Comparison of ENCODE assay signal across 12 mouse cellular contexts in genomic region chr3:57288944-57289491, GRCm38 (mm10). TPM values are rescaled to one million over a fixed set of nuclear protein-coding genes. Genes with fewer than 3 reads are reported as not detected.
DNase-seq lines count a peak whose midpoint lies in the region; ATAC-seq and TF ChIP-seq lines count a peak whose summit lies in the region.
"Had no signal": no experiment of that assay in that cellular context is flagged by ENCODE, and none has a peak within 500 bp of the region (broad histone marks: within the 10 kb centered on the region; RNA-seq: fewer than 3 reads in every experiment).

No protein-coding gene starts in this region.

- no peak for DNase-seq in heart, adult 2 months
- DNase-seq in heart, postnatal 36 days: no peak
- peak; percentile 32 for DNase-seq in lung, embryonic 14.5 days
- no peak for DNase-seq in lung, adult 18-20 months
- no peak for DNase-seq in left cerebral cortex, postnatal 14 days (ENCODE audit: low spot score in 2 of 2)
- no peak for DNase-seq in thymus, postnatal 25 days
- DNase-seq: cerebellum, adult 9-10 months; retina, postnatal 1 day had no signal

- peak overlapping the region; percentile 44 for H3K9ac ChIP-seq in heart, adult 2 months (ENCODE audit: low read depth, low read length)
- H3K9ac ChIP-seq in lung, embryonic 14.5 days: no peak overlapping the region
- no peak overlapping the region for H3K9ac ChIP-seq in limb, embryonic 12.5 days (replicated peaks)

- H3K4me3 ChIP-seq in heart, adult 2 months: peak overlapping the region; percentile 9; the same call in 1 of the 2 replicates
- H3K4me3 ChIP-seq in lung, embryonic 14.5 days (ENCODE audit: low read depth, low read length): no peak overlapping the region
- no peak overlapping the region for H3K4me3 ChIP-seq in cortical plate, adult 2 months (ENCODE audit: insufficient read depth, low read length)
- H3K4me3 ChIP-seq in limb, embryonic 12.5 days (replicated peaks): no peak overlapping the region
- H3K4me3 ChIP-seq: erythroblast, embryonic 14.5 days; left cerebral cortex, adult 2 months had no signal

- peaks cover 9% of the 10 kb centered on the region for H3K4me1 ChIP-seq in heart, adult 2 months (ENCODE audit: control insufficient read depth, insufficient read depth, low read length)
- H3K4me1 ChIP-seq in lung, embryonic 14.5 days (ENCODE audit: insufficient read depth): no peaks in the 10 kb centered on the region; the same call in 1 of the 2 replicates
- no peaks in the 10 kb centered on the region for H3K4me1 ChIP-seq in cortical plate, adult 2 months (ENCODE audit: control insufficient read depth, insufficient read depth, low read length)
- peaks cover 8% of the 10 kb centered on the region for H3K4me1 ChIP-seq in limb, embryonic 12.5 days (replicated peaks)

- H3K4me2 ChIP-seq in lung, embryonic 14.5 days: no peak overlapping the region
- no peak overlapping the region for H3K4me2 ChIP-seq in limb, embryonic 12.5 days

- TF ChIP-seq EP300 in heart, adult 2 months (IDR thresholded peaks at IDR 0.05; ENCODE audit: insufficient read depth, low read depth, low read length): no peak

- ATAC-seq in lung, embryonic 14.5 days (ENCODE audit: insufficient read depth): no peak
- ATAC-seq in limb, embryonic 12.5 days (ENCODE audit: insufficient number of reproducible peaks, insufficient read depth, low FRiP score, low TSS enrichment, low read depth): no peak

- H3K9me3 ChIP-seq in lung, embryonic 14.5 days (ENCODE audit: low read depth, low read length): no peaks in the 10 kb centered on the region
- no peaks in the 10 kb centered on the region for H3K9me3 ChIP-seq in limb, embryonic 12.5 days

- TF ChIP-seq CTCF in heart, adult 2 months (IDR thresholded peaks at IDR 0.05): no peak
- no peak for TF ChIP-seq CTCF in lung, embryonic 14.5 days (IDR thresholded peaks at IDR 0.05; ENCODE audit: low read depth)
- TF ChIP-seq CTCF in cortical plate, adult 2 months (IDR thresholded peaks at IDR 0.05; ENCODE audit: extremely low read depth, insufficient read depth, low read length): no peak

- H3K27ac ChIP-seq in heart, adult 2 months: peak overlapping the region; percentile 90
- peak overlapping the region; percentile 80 for H3K27ac ChIP-seq in lung, embryonic 14.5 days (ENCODE audit: low read depth)
- H3K27ac ChIP-seq in cortical plate, adult 2 months (ENCODE audit: insufficient read depth, low read length): peak overlapping the region; percentile 29; the same call in 1 of the 2 replicates
- H3K27ac ChIP-seq in limb, embryonic 12.5 days: peak overlapping the region; percentile 20; the same call in 1 of the 2 replicates

- TF ChIP-seq POLR2A in heart, adult 2 months (IDR thresholded peaks at IDR 0.05; ENCODE audit: insufficient read depth, low read depth, low read length): no peak
- TF ChIP-seq POLR2A in cortical plate, adult 2 months (IDR thresholded peaks at IDR 0.05; ENCODE audit: extremely low read depth, insufficient read depth, low read length): no peak

- intact Hi-C loops in heart, adult 2 months (cut with DNase I): no loop called here
- intact Hi-C loops in heart, postnatal 36 days (cut with DNase I): no loop called here
- intact Hi-C loops in left cerebral cortex, postnatal 14 days (cut with DNase I): no loop called here

- peaks cover 60% of the 10 kb centered on the region for H3K36me3 ChIP-seq in heart, adult 2 months (ENCODE audit: control insufficient read depth, insufficient read depth, low read length)
- no peaks in the 10 kb centered on the region for H3K36me3 ChIP-seq in lung, embryonic 14.5 days (ENCODE audit: insufficient read depth)
- no peaks in the 10 kb centered on the region for H3K36me3 ChIP-seq in limb, embryonic 12.5 days

- no peaks in the 10 kb centered on the region for H3K27me3 ChIP-seq in heart, adult 2 months (ENCODE audit: control insufficient read depth, insufficient read depth, low read length)
- H3K27me3 ChIP-seq in lung, embryonic 14.5 days (ENCODE audit: insufficient read depth, low read length): no peaks in the 10 kb centered on the region
- no peaks in the 10 kb centered on the region for H3K27me3 ChIP-seq in limb, embryonic 12.5 days

- 48% methylated on average over 1 of the region's 1 CpGs for WGBS in heart, adult 2 months
- WGBS in lung, embryonic 14.5 days: 53% methylated on average over 1 of the region's 1 CpGs
- WGBS in limb, embryonic 12.5 days: 67% methylated on average over 1 of the region's 1 CpGs

- no peaks in the 10 kb centered on the region for H3K79me2 ChIP-seq in heart, adult 2 months (replicated peaks; ENCODE audit: control insufficient read depth, insufficient read depth, low read length)

RNA-seq across cellular contexts. Expression of gene Tm4sf1, which starts 12.8 kb away (rescaled TPM):
- 10 to 100 TPM; 78.5 to 84.6 TPM for total RNA-seq in heart, adult 2 months (2021)
- 148 and 297 TPM in 2 replicates for polyA plus RNA-seq in heart, adult 2 months (2012; rRNA removed)
- 10 to 100 TPM; 93.9 to 95.5 TPM for total RNA-seq in heart, postnatal 36 days (2021)
- polyA plus RNA-seq in lung, embryonic 14.5 days (2014; fragmentation: Nextera tagmentation; extraction: Ambion mirVana): 53.8 and 60.9 TPM in 2 replicates
- polyA plus RNA-seq in cortical plate, adult 2 months (2012; rRNA removed): 43.1 and 43.7 TPM in 2 replicates
- 14.0 and 15.5 TPM in 2 replicates for polyA plus RNA-seq in limb, embryonic 12.5 days (2016; fragmentation: Nextera tagmentation; extraction: Ambion mirVana)
- 10 to 100 TPM; 16.7 to 21.0 TPM for total RNA-seq in left cerebral cortex, postnatal 14 days (2021)
- polyA plus RNA-seq: erythroblast, embryonic 14.5 days had no signal

Comparison
In these comparisons a context has a peak if more than half of its experiments do, and no peak if none do; other contexts are left out.
1. H3K27ac ChIP-seq: peak in every context shown above with its lines; median percentile 90 in heart, adult 2 months; 80 in lung, embryonic 14.5 days; 29 in cortical plate, adult 2 months; 20 in limb, embryonic 12.5 days.